Mouse (Mus musculus): Measurements from ENCODE around the gene Slc25a10. TPM values are rescaled to one million over a fixed set of nuclear protein-coding genes. Genes with fewer than 3 reads are reported as not detected.

The Slc25a10 gene
- polyA plus RNA-seq, 1 experiment, result 154 TPM

DNA sequence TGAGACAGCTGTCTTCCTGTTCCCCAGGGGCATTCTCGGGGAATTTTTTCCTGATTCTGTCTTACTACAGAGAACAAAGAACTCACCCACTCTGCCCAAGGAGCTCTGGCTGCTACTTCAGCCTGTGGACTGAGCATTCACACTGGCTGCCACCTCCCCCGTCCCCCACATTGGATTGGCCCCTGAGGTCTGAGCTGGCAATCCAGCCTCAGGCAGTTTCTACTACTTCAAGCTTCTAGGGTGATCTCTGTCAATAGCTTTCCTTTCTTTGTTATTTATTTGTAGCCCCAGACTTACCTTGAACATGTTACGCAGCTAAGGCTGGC is 1.2 kb downstream of the Slc25a10 start:
- Histone ChIP-seq H3K4me3 (ENCODE audit: insufficient read depth, poor library complexity, severe bottlenecking) (peak overlapping the region; percentile 99), H3K27me3 (ENCODE audit: control insufficient read depth, insufficient read depth, insufficient read length) (no peaks in the 10 kb centered on the region), H3K79me3 (ENCODE audit: low read depth) (peaks cover 14% of the 10 kb centered on the region), H3K36me3 (ENCODE audit: control insufficient read depth, insufficient read depth) (peaks cover 64% of the 10 kb centered on the region), H3K79me2 (ENCODE audit: control insufficient read depth, insufficient read depth) (peaks cover 35% of the 10 kb centered on the region), H3ac (ENCODE audit: control insufficient read depth, insufficient read length, low read depth) (peak overlapping the region; percentile 16)
- TF ChIP-seq FOSL1 (IDR thresholded peaks at IDR 0.05; ENCODE audit: insufficient read depth, low read length, poor library complexity, severe bottlenecking), result no peak
- TF ChIP-seq CEBPB (IDR thresholded peaks at IDR 0.05; ENCODE audit: low read depth), result no peak
- no peak for TF ChIP-seq MAX (IDR thresholded peaks at IDR 0.05)
- no peak for TF ChIP-seq MYOG (IDR thresholded peaks at IDR 0.05; ENCODE audit: control insufficient read depth, extremely low read depth, insufficient read length)

DNA sequence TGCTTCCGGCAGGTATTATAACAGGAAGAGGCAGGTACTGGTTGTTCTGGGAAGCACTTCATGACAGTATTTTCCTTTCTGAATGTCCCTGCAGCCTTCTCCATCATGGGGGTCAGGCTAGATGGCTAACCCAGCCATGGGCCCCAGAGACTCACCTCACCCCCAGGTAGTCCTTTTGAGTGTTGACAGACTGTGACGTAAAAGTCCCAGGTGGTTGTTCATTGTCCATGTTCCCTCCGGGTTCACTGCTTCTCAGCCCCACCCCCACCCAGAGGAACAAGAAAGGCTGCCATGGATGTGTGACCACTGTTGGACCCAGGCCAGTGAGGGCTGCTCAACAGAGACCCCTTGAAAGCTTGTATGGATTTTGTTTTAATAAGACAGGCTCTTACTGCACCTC is 1.7 kb downstream of the Slc25a10 start:
- Histone ChIP-seq H3ac (ENCODE audit: control insufficient read depth, insufficient read length, low read depth) (no peak overlapping the region), H3K79me3 (ENCODE audit: low read depth) (peaks cover 14% of the 10 kb centered on the region), H3K27me3 (ENCODE audit: control insufficient read depth, insufficient read depth, insufficient read length) (no peaks in the 10 kb centered on the region), H3K79me2 (ENCODE audit: control insufficient read depth, insufficient read depth) (peaks cover 31% of the 10 kb centered on the region), H3K4me3 (ENCODE audit: insufficient read depth, poor library complexity, severe bottlenecking) (peak overlapping the region; percentile 99), H3K36me3 (ENCODE audit: control insufficient read depth, insufficient read depth) (peaks cover 64% of the 10 kb centered on the region)
- TF ChIP-seq MYOD1 (IDR thresholded peaks at IDR 0.05; ENCODE audit: control insufficient read depth, insufficient read length, low read depth), result no peak
- TF ChIP-seq USF1 (IDR thresholded peaks at IDR 0.05; ENCODE audit: low read depth), result no peak
- no peak for TF ChIP-seq MYOG (IDR thresholded peaks at IDR 0.05; ENCODE audit: control insufficient read depth, extremely low read depth, insufficient read length)
- no peak for TF ChIP-seq MAX (IDR thresholded peaks at IDR 0.05)
- no peak for TF ChIP-seq CEBPB (IDR thresholded peaks at IDR 0.05; ENCODE audit: low read depth)
- TF ChIP-seq FOSL1 (IDR thresholded peaks at IDR 0.05; ENCODE audit: insufficient read depth, low read length, poor library complexity, severe bottlenecking), result no peak
- TF ChIP-seq CTCF (IDR thresholded peaks at IDR 0.05; ENCODE audit: control insufficient read depth, insufficient read depth, insufficient read length), result no peak

DNA sequence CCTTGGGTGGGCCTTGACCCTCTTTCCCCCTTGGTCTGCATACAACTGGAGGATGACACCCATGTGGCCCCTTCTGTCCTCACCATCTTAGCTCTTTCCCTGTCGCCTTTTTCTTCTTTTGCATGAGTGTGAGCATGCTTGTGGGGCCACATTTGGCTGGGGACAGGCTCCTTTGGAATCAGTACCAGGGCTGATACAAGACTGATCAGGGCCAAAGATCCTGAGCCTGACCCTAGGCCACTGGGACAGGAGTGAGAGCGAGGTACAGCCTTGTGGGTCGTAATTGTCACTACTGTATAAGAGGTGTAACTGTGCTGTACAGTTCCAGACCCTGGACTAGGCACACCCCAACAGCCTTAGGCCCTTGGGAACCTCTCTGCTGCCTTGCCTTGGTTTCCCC is 2.3 kb downstream of the Slc25a10 start:
- Histone ChIP-seq H3K79me3 (ENCODE audit: low read depth) (peaks cover 14% of the 10 kb centered on the region), H3K79me2 (ENCODE audit: control insufficient read depth, insufficient read depth) (peaks cover 31% of the 10 kb centered on the region), H3K36me3 (ENCODE audit: control insufficient read depth, insufficient read depth) (peaks cover 64% of the 10 kb centered on the region), H3ac (ENCODE audit: control insufficient read depth, insufficient read length, low read depth) (no peak overlapping the region), H3K4me3 (ENCODE audit: insufficient read depth, poor library complexity, severe bottlenecking) (no peak overlapping the region), H3K27me3 (ENCODE audit: control insufficient read depth, insufficient read depth, insufficient read length) (no peaks in the 10 kb centered on the region)
- TF ChIP-seq MYOD1 (IDR thresholded peaks at IDR 0.05; ENCODE audit: control insufficient read depth, insufficient read length, low read depth), result no peak
- TF ChIP-seq CEBPB (IDR thresholded peaks at IDR 0.05; ENCODE audit: low read depth), result no peak
- no peak for TF ChIP-seq FOSL1 (IDR thresholded peaks at IDR 0.05; ENCODE audit: insufficient read depth, low read length, poor library complexity, severe bottlenecking)
- no peak for TF ChIP-seq CTCF (IDR thresholded peaks at IDR 0.05; ENCODE audit: control insufficient read depth, insufficient read depth, insufficient read length)
- TF ChIP-seq MAX (IDR thresholded peaks at IDR 0.05), result no peak
- no peak for TF ChIP-seq MYOG (IDR thresholded peaks at IDR 0.05; ENCODE audit: control insufficient read depth, extremely low read depth, insufficient read length)
- TF ChIP-seq USF1 (IDR thresholded peaks at IDR 0.05; ENCODE audit: low read depth), result no peak

DNA sequence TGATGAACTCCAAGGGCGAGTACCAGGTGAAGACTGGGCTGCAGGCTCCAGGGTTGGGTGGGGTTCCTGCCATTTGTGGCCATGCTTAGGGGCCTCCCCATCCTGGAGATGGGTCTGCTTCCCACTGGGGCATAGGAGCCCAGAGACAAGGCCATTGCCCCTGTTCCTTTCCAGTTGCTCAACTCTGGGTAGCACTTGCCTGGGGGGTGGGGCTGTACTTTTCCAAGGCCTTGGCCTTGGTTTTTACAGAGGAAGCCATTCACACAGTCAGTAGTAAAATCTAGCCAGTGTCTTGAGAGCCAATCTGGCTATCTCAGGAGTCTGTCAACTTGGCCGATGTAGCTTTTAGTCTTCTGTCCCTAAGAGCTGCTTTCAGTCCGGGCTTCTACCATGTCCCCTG is 5.8 kb downstream of the Slc25a10 start:
- Histone ChIP-seq H3K36me3 (ENCODE audit: control insufficient read depth, insufficient read depth) (peaks cover 52% of the 10 kb centered on the region), H3K4me3 (ENCODE audit: insufficient read depth, poor library complexity, severe bottlenecking) (no peak overlapping the region)
- TF ChIP-seq FOSL1 (IDR thresholded peaks at IDR 0.05; ENCODE audit: insufficient read depth, low read length, poor library complexity, severe bottlenecking) (no peak), CEBPB (IDR thresholded peaks at IDR 0.05; ENCODE audit: low read depth) (no peak), CTCF (IDR thresholded peaks at IDR 0.05; ENCODE audit: control insufficient read depth, insufficient read depth, insufficient read length) (no peak), USF1 (IDR thresholded peaks at IDR 0.05; ENCODE audit: low read depth) (no peak), MYOD1 (IDR thresholded peaks at IDR 0.05; ENCODE audit: control insufficient read depth, insufficient read length, low read depth) (no peak), MAX (IDR thresholded peaks at IDR 0.05) (no peak), MYOG (IDR thresholded peaks at IDR 0.05; ENCODE audit: control insufficient read depth, extremely low read depth, insufficient read length) (no peak)

DNA sequence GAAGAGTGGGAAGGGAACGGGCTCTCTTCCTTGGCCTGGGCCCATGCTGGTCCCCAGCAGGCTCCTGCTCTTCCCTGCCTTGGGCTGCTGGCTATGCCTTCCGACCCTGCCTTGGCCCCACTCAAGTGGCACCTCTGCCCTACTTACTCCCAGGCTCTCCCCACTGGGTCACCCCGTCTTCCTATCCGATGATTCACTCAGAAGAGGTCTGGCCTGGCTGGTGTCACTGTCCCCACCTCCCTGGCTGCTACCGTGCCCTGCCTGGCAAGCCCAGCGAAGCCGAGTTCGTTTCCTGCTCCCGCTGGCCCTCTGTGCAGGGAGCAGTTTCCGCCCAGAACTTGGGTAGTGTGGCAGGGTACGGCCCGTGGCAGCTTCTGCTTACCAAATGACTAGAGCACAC is 6.6 kb downstream of the Slc25a10 start:
- H3ac ChIP-seq (ENCODE audit: control insufficient read depth, insufficient read length, low read depth), result no peak overlapping the region
- TF ChIP-seq MAX (IDR thresholded peaks at IDR 0.05), result no peak
- TF ChIP-seq CTCF (IDR thresholded peaks at IDR 0.05; ENCODE audit: control insufficient read depth, insufficient read depth, insufficient read length), result no peak
- no peak for TF ChIP-seq MYOD1 (IDR thresholded peaks at IDR 0.05; ENCODE audit: control insufficient read depth, insufficient read length, low read depth)
- no peak for TF ChIP-seq MYOG (IDR thresholded peaks at IDR 0.05; ENCODE audit: control insufficient read depth, extremely low read depth, insufficient read length)
- TF ChIP-seq USF1 (IDR thresholded peaks at IDR 0.05; ENCODE audit: low read depth), result no peak
- TF ChIP-seq FOSL1 (IDR thresholded peaks at IDR 0.05; ENCODE audit: insufficient read depth, low read length, poor library complexity, severe bottlenecking), result no peak
- no peak for TF ChIP-seq CEBPB (IDR thresholded peaks at IDR 0.05; ENCODE audit: low read depth)
- no peak overlapping the region for H3K4me3 ChIP-seq (ENCODE audit: insufficient read depth, poor library complexity, severe bottlenecking)
- peaks cover 13% of the 10 kb centered on the region for H3K79me2 ChIP-seq (ENCODE audit: control insufficient read depth, insufficient read depth)
- peaks cover 3% of the 10 kb centered on the region for H3K79me3 ChIP-seq (ENCODE audit: low read depth)
- no peaks in the 10 kb centered on the region for H3K27me3 ChIP-seq (ENCODE audit: control insufficient read depth, insufficient read depth, insufficient read length)
- peaks cover 52% of the 10 kb centered on the region for H3K36me3 ChIP-seq (ENCODE audit: control insufficient read depth, insufficient read depth)

More for the DNA sequence above, 5.8 kb downstream of the Slc25a10 start:
- Histone ChIP-seq H3K79me2 (ENCODE audit: control insufficient read depth, insufficient read depth) (peaks cover 21% of the 10 kb centered on the region), H3K27me3 (ENCODE audit: control insufficient read depth, insufficient read depth, insufficient read length) (no peaks in the 10 kb centered on the region), H3K79me3 (ENCODE audit: low read depth) (peaks cover 10% of the 10 kb centered on the region), H3ac (ENCODE audit: control insufficient read depth, insufficient read length, low read depth) (no peak overlapping the region)

DNA sequence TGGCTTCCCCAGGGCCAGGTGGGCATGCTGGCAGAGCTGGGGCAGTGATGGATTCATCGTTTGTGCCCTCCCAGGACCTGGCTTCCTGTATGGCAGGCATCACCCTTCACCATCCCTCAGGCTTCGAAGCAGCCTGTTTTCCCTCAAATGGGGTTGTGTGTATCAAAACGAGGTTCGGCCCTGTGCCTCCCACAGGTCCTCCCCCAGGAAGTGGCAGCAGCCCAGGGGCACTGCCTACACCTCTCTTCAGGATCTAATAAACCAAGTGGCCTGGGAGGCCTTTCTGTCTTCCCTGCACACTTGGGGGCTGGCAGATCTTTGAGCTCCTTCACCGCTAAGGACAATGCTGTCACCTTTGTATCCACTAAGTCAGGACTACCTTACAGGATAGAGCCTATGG is 7.3 kb downstream of the Slc25a10 start:
- TF ChIP-seq MAX (IDR thresholded peaks at IDR 0.05), result no peak
- no peak for TF ChIP-seq FOSL1 (IDR thresholded peaks at IDR 0.05; ENCODE audit: insufficient read depth, low read length, poor library complexity, severe bottlenecking)
- TF ChIP-seq MYOD1 (IDR thresholded peaks at IDR 0.05; ENCODE audit: control insufficient read depth, insufficient read length, low read depth), result no peak
- TF ChIP-seq USF1 (IDR thresholded peaks at IDR 0.05; ENCODE audit: low read depth), result no peak
- no peak for TF ChIP-seq MYOG (IDR thresholded peaks at IDR 0.05; ENCODE audit: control insufficient read depth, extremely low read depth, insufficient read length)
- no peak for TF ChIP-seq CTCF (IDR thresholded peaks at IDR 0.05; ENCODE audit: control insufficient read depth, insufficient read depth, insufficient read length)
- TF ChIP-seq CEBPB (IDR thresholded peaks at IDR 0.05; ENCODE audit: low read depth), result no peak
- H3K79me2 ChIP-seq (ENCODE audit: control insufficient read depth, insufficient read depth), result peaks cover 6% of the 10 kb centered on the region
- peaks cover 2% of the 10 kb centered on the region for H3K79me3 ChIP-seq (ENCODE audit: low read depth)
- H3ac ChIP-seq (ENCODE audit: control insufficient read depth, insufficient read length, low read depth), result no peak overlapping the region
- H3K27me3 ChIP-seq (ENCODE audit: control insufficient read depth, insufficient read depth, insufficient read length), result no peaks in the 10 kb centered on the region
- peaks cover 47% of the 10 kb centered on the region for H3K36me3 ChIP-seq (ENCODE audit: control insufficient read depth, insufficient read depth)
- no peak overlapping the region for H3K4me3 ChIP-seq (ENCODE audit: insufficient read depth, poor library complexity, severe bottlenecking)
